ENCODE assay signal across 13 mouse cellular contexts in the genomic region with DNA sequence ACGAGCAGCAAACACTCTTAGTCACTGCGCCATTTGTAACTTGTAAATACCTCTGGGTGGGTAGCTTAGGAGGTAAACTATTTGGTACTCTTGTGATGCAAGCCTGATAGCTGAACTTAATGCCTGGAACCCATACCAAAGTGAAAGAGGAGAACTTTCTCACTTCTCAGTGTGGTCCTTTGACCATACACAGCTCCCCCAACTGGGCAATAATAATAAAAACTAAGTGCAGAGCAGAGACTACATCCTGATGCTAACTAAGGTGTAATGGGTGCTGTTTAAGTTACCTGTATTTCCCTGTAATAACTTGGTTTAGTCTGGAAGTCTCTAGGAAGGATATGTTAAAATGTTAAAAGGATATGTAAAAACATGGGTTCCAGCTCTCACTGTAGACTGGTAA. TPM values are rescaled to one million over a fixed set of nuclear protein-coding genes. Genes with fewer than 3 reads are reported as not detected.
DNase-seq lines count a peak whose midpoint lies in the region; ATAC-seq and TF ChIP-seq lines count a peak whose summit lies in the region.
"Had no signal": no experiment of that assay in that cellular context is flagged by ENCODE, and none has a peak within 500 bp of the region (broad histone marks: within the 10 kb centered on the region; RNA-seq: fewer than 3 reads in every experiment).

No protein-coding gene starts in this region.

- H3K27ac ChIP-seq in heart, postnatal 0 days (ENCODE audit: low read depth), result no peak overlapping the region
- no peak overlapping the region for H3K27ac ChIP-seq in midbrain, embryonic 10.5 days (replicated peaks)
- H3K27ac ChIP-seq in midbrain, embryonic 15.5 days, result no peak overlapping the region
- H3K27ac ChIP-seq: embryonic facial prominence, embryonic 10.5 days had no signal

- in situ Hi-C loops in Patski (cut with MboI; ENCODE audit: low pct_unique_long_range_greater_than_20kb), result loop anchor here (5.0 to 25.0 kb wide), 3 partner anchors 186 to 701 kb away; a partner anchor contains a TSS

- no peak overlapping the region for H3K4me2 ChIP-seq in heart, postnatal 0 days (ENCODE audit: low read depth, low read length)
- no peak overlapping the region for H3K4me2 ChIP-seq in midbrain, embryonic 15.5 days

- peaks cover 54% of the 10 kb centered on the region for H3K36me3 ChIP-seq in heart, postnatal 0 days (replicated peaks; ENCODE audit: control insufficient read depth, insufficient read depth, low read length)
- peaks cover 100% of the 10 kb centered on the region for H3K36me3 ChIP-seq in midbrain, embryonic 10.5 days
- peaks cover 24% of the 10 kb centered on the region for H3K36me3 ChIP-seq in midbrain, embryonic 15.5 days (replicated peaks)

- H3K4me1 ChIP-seq in heart, postnatal 0 days (ENCODE audit: control insufficient read depth, insufficient read depth), result no peaks in the 10 kb centered on the region
- H3K4me1 ChIP-seq in midbrain, embryonic 10.5 days, result no peaks in the 10 kb centered on the region
- H3K4me1 ChIP-seq in midbrain, embryonic 15.5 days, result no peaks in the 10 kb centered on the region
- H3K4me1 ChIP-seq: embryonic facial prominence, embryonic 10.5 days had no signal

- no peak for DNase-seq in heart, postnatal 0 days (ENCODE audit: low spot score)
- DNase-seq in heart, adult 8-10 months (ENCODE audit: low spot score), result no peak
- peak; percentile 6 for DNase-seq in midbrain, embryonic 10.5 days (ENCODE audit: low spot score)
- no peak for DNase-seq in Patski (ENCODE audit: low read depth, low spot score)
- no peak for DNase-seq in ovary, adult 18-20 months (ENCODE audit: low spot score)
- DNase-seq: adrenal gland, postnatal 14 days; cerebellum, postnatal 14 days; lung, adult 18-20 months; thymus, postnatal 4 days had no signal

- POLR2A ChIA-PET in Patski (lab: Charles Lee), result no interaction called here

- CTCF ChIA-PET in Patski (lab: Charles Lee), result interaction anchor here (0.9 to 5.2 kb wide), 5 partner anchors 9 to 262 kb away, joined by 3 to 24 read pairs (median 4); a partner anchor contains a TSS

- H3K9me3 ChIP-seq in heart, postnatal 0 days (replicated peaks; ENCODE audit: control insufficient read depth, low read length), result no peaks in the 10 kb centered on the region
- no peaks in the 10 kb centered on the region for H3K9me3 ChIP-seq in midbrain, embryonic 10.5 days (replicated peaks)
- no peaks in the 10 kb centered on the region for H3K9me3 ChIP-seq in midbrain, embryonic 15.5 days
- H3K9me3 ChIP-seq: embryonic facial prominence, embryonic 10.5 days had no signal

- H3K9ac ChIP-seq in heart, postnatal 0 days (replicated peaks; ENCODE audit: low read depth, low read length), result no peak overlapping the region
- H3K9ac ChIP-seq in midbrain, embryonic 15.5 days, result no peak overlapping the region

- 84% methylated on average over 2 of the region's 2 CpGs for WGBS in heart, postnatal 0 days
- 91% methylated on average over 2 of the region's 2 CpGs for WGBS in midbrain, embryonic 10.5 days
- WGBS in midbrain, embryonic 15.5 days, result 88% methylated on average over 2 of the region's 2 CpGs

- ATAC-seq in heart, postnatal 0 days (ENCODE audit: insufficient read depth, low read depth), result no peak
- no peak for ATAC-seq in midbrain, embryonic 15.5 days (replicated peaks)
- no peak for ATAC-seq in Patski
- no peak for ATAC-seq in monocyte, adult 5-6 weeks (replicated peaks; ENCODE audit: insufficient number of reproducible peaks, low FRiP score, low TSS enrichment, poor library complexity, severe bottlenecking)
- ATAC-seq: hindbrain, embryonic 16.5 days had no signal

- TF ChIP-seq CTCF in heart, postnatal 0 days (IDR thresholded peaks at IDR 0.05; ENCODE audit: low read depth), result peak; percentile 22; the same call in 1 of the 2 replicates
- peak; percentile 36 for TF ChIP-seq CTCF in Patski (IDR thresholded peaks at IDR 0.05)

- no peaks in the 10 kb centered on the region for H3K27me3 ChIP-seq in heart, postnatal 0 days (ENCODE audit: control insufficient read depth, insufficient read depth, low read length)
- H3K27me3 ChIP-seq in midbrain, embryonic 10.5 days (ENCODE audit: low read depth, poor library complexity, severe bottlenecking), result no peaks in the 10 kb centered on the region
- H3K27me3 ChIP-seq in midbrain, embryonic 15.5 days (replicated peaks), result no peaks in the 10 kb centered on the region
- no peaks in the 10 kb centered on the region for H3K27me3 ChIP-seq in Patski

- no peak for TF ChIP-seq EP300 in heart, postnatal 0 days (IDR thresholded peaks at IDR 0.05; ENCODE audit: low read depth)

- H3K4me3 ChIP-seq in heart, postnatal 0 days (ENCODE audit: low read depth, low read length), result no peak overlapping the region
- H3K4me3 ChIP-seq in midbrain, embryonic 10.5 days, result no peak overlapping the region
- H3K4me3 ChIP-seq in midbrain, embryonic 15.5 days, result no peak overlapping the region
- H3K4me3 ChIP-seq: embryonic facial prominence, embryonic 10.5 days had no signal

RNA-seq across cellular contexts. Expression of a gene that starts 15.8 kb away (rescaled TPM):
- 15.5 and 22.8 TPM in 2 replicates for total RNA-seq in heart, postnatal 0 days (2014; rRNA removed; ENCODE audit: low replicate concordance)
- 64.2 and 64.5 TPM in 2 replicates for polyA plus RNA-seq in heart, postnatal 0 days (2015; fragmentation: Nextera tagmentation; extraction: Ambion mirVana)
- total RNA-seq in heart, adult 8-10 months (2022), result 10 to 100 TPM; 59.4 to 73.3 (median 66.5) TPM
- 355 and 424 TPM in 2 replicates for polyA plus RNA-seq in midbrain, embryonic 10.5 days (2016; fragmentation: Nextera tagmentation; extraction: Ambion mirVana)
- 164 and 167 TPM in 2 replicates for polyA plus RNA-seq in midbrain, embryonic 15.5 days (2015; fragmentation: Nextera tagmentation; extraction: Ambion mirVana)
- polyA plus RNA-seq in Patski (2021), result 252 TPM
- 260 to 307 TPM (median 290 TPM) in 3 replicates for total RNA-seq in monocyte, adult 5-6 weeks (2017)

RNA-seq across cellular contexts. Expression of a gene that starts 17.3 kb away (rescaled TPM):
- total RNA-seq in heart, postnatal 0 days (2014; rRNA removed; ENCODE audit: low replicate concordance), result 3.0 and 15.5 TPM in 2 replicates
- polyA plus RNA-seq in heart, postnatal 0 days (2015; fragmentation: Nextera tagmentation; extraction: Ambion mirVana), result 26.3 and 27.2 TPM in 2 replicates
- total RNA-seq in heart, adult 8-10 months (2022), result 10 to 100 TPM; 10.5 to 18.1 (median 12.4) TPM
- polyA plus RNA-seq in midbrain, embryonic 10.5 days (2016; fragmentation: Nextera tagmentation; extraction: Ambion mirVana), result 15.1 and 17.3 TPM in 2 replicates
- polyA plus RNA-seq in midbrain, embryonic 15.5 days (2015; fragmentation: Nextera tagmentation; extraction: Ambion mirVana), result 35.3 and 35.8 TPM in 2 replicates
- 18.4 TPM for polyA plus RNA-seq in Patski (2021)
- total RNA-seq in monocyte, adult 5-6 weeks (2017), result 0.19 to 4.2 TPM (median 1.3 TPM) in 3 replicates
